Mouse (Mus musculus): Measurements from ENCODE around the gene Slc25a39.
"Not testable (repeated sequence)": the region's sequence is repeated elsewhere in the genome, so short reads cannot be mapped to it uniquely, and the experiment has no call there.

Slc25a39 gene

GRCm38 (mm10) chr11:102415034-102415802 lies 7.5 kb upstream of the Slc25a39 start:
- DNase-seq (ENCODE audit: low read depth in 1 of 2, low spot score in 2 of 2): no peak

DNA sequence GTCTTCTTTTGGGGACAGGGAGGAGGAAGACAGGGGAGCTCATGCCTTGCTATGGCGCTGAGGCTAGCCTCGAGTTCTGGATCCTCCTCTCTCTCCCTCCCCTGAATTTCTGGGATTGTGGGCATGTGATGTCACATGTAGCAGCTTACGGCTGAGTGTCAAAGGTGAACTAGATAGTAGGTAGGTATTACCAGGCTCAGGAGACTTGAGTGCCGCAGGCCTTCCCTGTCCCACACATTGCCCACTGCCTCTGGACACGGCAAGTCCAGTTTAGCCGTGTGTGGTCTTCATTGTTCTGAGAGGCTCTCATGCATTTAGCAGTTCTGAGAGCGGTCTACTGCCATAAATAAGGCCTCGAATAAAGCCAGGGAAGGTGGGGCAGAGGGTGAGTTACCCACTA lies 5.3 kb upstream of the Slc25a39 start:
- no peak for DNase-seq (ENCODE audit: low read depth in 1 of 2, low spot score in 2 of 2)

- peak in 1 of 2 experiments; percentile 84 for DNase-seq (ENCODE audit: low read depth in 1 of 2, low spot score in 2 of 2)
These were observed 4.0 kb upstream of the Slc25a39 start for GRCm38 (mm10) chr11:102411704-102412103.

DNA sequence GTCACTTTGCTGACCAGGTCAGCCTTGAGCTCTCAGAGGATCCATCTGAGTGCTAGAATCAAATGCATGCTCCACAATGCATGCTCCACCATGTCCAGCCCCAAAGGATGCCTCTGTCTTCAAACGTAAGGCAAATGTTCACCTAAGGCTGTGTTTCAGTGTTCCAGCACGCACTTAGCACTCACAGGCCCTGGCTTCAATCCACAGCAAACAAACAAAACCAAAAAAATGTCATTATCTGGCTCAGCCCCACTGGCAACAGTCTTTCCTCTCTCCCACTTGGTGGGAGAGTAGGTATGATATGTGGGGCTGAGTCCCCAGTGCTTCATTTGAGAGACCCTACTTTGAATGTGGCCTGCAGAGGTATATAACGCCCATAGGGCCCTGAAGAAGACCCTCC lies 3.3 kb upstream of the Slc25a39 start:
- DNase-seq (ENCODE audit: low read depth in 1 of 2, low spot score in 2 of 2): no peak

GRCm38 (mm10) chr11:102410345-102410744 lies 2.6 kb upstream of the Slc25a39 start:
- DNase-seq (ENCODE audit: low read depth in 1 of 2, low spot score in 2 of 2): not testable (repeated sequence)

- no peak for DNase-seq (ENCODE audit: low read depth in 1 of 2, low spot score in 2 of 2)
These were observed 2.1 kb upstream of the Slc25a39 start for GRCm38 (mm10) chr11:102409795-102410330.

DNA sequence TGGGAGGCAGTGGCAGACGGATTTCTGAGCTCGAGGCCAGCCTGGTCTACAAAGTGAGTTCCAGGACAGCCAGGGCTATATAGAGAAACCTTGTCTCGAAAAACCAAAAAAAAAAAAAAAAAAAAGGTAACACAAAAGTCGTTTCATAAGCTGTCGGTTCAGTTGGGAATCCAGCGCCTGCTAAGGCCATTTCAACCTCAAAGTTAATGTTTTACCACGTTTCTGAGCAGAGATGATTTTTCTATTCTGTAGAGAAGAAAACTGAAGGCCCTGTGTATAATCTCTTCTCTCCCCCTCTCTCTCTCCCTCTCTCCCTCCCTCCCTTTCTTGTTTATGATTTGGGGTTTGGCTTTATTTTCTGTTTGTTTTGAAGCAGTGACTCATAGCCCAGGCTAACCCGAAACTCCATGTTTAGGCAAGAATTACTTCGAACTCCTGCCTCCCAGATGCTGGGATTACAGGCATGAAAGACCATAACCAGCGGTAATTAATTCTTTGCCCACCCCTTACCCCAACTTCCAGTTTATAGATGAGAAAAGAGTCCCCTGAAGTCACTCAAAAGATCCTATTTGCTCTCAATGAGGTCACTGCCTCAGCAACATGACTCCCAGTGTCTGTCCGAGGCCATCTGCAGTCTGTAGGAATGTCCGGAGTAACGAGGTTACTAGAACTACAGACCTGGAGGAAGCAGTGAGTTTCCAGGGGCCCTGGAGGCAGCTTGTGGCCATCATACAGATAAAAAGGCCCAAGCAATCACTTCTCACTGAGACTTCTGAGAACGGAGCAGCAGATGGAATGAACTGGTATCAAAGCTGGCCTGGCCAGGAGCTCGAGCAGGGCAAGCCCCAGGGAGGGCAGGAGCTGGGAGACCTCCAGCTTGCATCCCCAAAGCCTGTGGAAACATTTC lies 1.4 kb upstream of the Slc25a39 start:
- no peak for DNase-seq (ENCODE audit: low read depth in 1 of 2, low spot score in 2 of 2)

DNA sequence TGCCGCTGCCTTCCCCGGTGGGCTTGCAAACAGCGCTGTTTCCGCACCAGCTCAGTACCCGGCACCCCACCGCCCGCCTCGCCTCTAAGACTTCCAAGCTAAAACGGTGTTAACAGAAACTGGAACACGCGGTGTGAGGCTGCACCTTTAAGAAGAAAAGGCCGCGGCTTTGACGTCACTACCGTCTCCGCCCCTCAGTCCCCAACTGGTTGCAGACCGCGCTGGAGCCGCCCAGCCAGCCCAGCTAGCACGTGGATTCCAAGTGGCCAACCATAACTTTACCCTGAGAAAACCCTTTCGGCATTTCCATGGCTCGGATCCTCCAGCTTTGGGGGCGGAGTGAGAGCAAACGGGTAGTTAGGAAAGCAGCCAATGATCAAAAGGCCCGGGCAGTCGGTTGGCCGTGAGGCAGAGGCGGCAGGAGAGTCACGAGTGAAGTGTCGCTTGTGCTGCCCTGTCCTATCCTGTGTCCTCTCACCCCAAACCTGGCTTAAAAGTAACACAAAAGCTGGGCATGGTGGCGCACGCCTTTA lies 664 bp upstream of the Slc25a39 start:
- peak; percentile 94 to 98 for DNase-seq (ENCODE audit: low read depth in 1 of 2, low spot score in 2 of 2)

- peak in 1 of 2 experiments; percentile 83 for DNase-seq (ENCODE audit: low read depth in 1 of 2, low spot score in 2 of 2)
These were observed 579 bp downstream of the Slc25a39 start for GRCm38 (mm10) chr11:102406900-102407833.

DNA sequence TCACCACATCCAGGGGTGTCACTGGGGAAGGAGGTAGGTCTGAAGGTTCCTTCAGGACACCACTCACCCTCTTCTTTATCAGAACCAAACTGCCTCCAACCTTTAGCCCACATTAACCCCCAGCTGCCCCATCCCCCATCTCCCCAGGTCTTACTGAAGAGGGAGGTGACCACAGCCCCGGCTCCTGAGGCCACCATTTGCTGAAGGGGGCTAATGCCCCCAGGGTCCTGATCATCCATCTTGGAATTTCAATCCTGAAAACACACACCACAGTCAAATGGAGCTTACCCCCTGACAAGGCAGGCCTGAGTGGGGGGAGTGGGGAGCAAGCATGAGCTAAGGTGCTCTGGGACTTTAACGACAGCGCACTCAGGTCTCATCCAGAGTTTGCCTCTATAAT lies 1.3 kb downstream of the Slc25a39 start:
- DNase-seq (ENCODE audit: low read depth in 1 of 2, low spot score in 2 of 2): no peak

DNA sequence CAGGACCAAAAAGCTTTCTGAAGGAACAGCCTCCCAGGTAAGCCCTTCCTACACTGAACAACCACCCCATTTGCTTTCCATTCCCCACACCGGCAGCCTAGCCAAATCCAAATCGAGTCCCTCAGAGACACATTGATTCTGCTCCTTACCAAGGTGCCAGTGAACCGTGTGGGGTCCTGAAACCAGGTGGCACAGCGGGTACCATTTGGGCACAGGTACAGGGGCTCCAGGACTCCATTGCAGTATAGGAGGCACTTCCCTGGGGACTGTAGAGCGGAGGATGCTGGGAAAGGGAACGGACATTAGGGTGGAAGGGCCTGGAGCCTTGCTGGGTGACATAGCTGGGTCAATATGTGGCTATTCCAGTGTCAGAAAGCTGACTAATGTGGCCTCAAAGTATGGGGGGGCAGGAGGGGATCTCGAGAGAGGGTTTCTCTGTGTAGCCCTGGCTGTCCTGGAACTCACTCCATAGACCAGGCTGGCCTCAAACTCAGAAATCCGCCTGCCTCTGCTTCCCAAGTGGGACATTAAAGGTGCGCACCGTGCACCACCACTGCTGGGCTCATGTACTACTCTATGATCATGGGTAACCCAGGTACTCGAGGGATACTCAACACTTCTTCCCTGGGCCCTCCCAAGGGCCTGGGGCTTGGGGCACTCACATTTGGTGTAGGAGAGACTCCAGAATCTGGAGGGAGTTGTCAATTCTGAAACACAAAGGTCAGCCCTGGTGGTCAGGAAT lies 2.0 kb downstream of the Slc25a39 start:
- DNase-seq (ENCODE audit: low read depth in 1 of 2, low spot score in 2 of 2): no peak

DNA sequence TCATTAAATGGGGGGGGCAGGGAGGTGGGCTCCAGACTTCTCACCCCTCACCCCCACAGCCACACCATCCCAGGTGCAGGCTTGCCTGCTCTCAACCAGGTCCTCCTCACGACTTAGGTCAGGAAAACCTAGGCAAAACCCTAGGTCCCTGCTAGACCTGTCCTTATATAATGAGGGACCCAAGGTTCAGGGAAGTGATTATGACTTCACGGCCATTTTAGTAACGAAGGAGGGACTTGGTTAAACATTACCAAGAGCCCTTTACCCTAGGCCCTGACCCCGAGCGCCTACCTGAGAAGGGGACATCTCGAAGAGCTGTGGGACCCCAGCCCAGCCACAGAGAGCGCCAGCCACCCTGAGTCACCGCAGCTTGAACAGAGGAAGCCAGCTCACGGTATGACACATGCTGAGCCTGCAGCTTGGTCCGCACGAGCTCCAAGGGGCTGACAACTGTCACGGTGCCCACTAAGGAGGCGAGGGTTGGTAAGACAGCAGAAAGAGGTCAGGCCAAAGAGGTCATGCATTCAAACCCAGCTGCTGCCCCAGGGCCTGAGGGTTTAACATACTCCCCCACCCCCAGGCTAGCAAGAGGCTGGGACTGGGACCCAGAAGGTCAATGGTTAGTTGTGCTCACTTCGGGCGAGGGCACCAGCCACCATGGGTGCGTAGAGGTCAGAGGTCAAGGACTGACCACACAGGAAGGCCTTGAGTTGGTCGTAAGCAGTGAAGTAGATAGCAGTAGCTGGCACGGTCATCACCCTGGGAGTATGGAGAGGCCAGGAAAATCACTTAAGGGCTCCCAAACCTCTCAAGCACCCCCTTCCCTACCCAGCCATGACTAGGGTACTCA lies 3.4 kb downstream of the Slc25a39 start:
- no peak for DNase-seq (ENCODE audit: low read depth in 1 of 2, low spot score in 2 of 2)

DNA sequence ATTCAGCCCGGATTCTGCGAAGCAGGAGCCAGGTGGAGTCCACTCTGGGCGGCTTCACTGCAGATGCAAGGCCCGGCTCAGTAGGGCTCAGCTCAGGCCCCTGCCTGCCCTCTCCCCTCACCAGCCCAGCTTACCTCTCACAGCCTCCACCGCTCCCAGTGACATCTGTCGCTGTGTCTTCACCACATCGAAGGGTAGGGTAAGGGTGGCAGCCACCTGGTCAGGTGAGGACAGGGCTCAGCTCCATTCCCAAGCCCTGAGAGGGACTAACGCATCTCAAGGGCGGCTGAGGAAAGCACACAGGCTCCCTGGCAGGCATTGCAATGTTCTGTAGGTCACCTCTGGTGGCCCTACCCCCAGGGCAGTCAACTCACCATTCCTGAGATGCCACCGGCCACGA lies 4.1 kb downstream of the Slc25a39 start:
- DNase-seq (ENCODE audit: low read depth in 1 of 2, low spot score in 2 of 2): no peak

- no peak for DNase-seq (ENCODE audit: low read depth in 1 of 2, low spot score in 2 of 2)
These were observed 5.7 kb downstream of the Slc25a39 start for GRCm38 (mm10) chr11:102401898-102402500.

- no peak for DNase-seq (ENCODE audit: low read depth in 1 of 2, low spot score in 2 of 2)
These were observed 7.1 kb downstream of the Slc25a39 start for GRCm38 (mm10) chr11:102400513-102401084.

GRCm38 (mm10) chr11:102399610-102400072 lies 8.1 kb downstream of the Slc25a39 start:
- DNase-seq (ENCODE audit: low read depth in 1 of 2, low spot score in 2 of 2): no peak

GRCm38 (mm10) chr11:102399107-102399506 lies 8.6 kb downstream of the Slc25a39 start:
- no peak for DNase-seq (ENCODE audit: low read depth in 1 of 2, low spot score in 2 of 2)

Measured in monocyte, adult 2 months (primary cell).